Mouse (Mus musculus): ENCODE data around the gene Ggt5.

GRCm38 (mm10) chr10:75633576-75634139, 44.5 kb downstream of the Ggt5 start:
- no peak for TF ChIP-seq CTCF (IDR thresholded peaks at IDR 0.05; ENCODE audit: extremely low read depth, insufficient read depth, low read length)
- TF ChIP-seq POLR2A (IDR thresholded peaks at IDR 0.05; ENCODE audit: extremely low read depth, insufficient read depth, low read length), result no peak

Data from cortical plate, adult 2 months (tissue).